Mouse (Mus musculus): ENCODE measurements at regions not wholly inside any gene's neighbourhood (a gene's known extent, or its start where the extent isn't known, plus 50 kb on each side); places are given as distances from the start of the nearest gene placed in this dataset.

DNA sequence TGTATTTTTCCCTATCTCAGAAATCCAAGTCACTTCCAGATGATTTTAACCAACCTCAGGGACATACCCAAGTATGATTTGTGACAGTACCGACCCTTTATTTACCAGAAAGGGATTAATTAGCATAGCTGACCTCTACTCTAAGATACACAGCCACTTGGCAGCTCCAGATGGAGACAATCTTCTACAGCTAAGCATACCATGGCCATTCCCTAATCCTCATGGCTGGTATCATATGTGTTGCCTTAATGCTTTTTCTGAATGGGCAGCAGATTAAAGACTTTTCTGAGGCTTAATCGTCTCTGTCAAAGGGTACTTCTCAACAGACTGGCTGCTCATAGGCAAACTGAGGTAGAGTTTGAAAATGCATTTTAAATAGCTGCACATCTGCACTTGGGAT, 400.8 kb downstream of the Adgrl2 start:
- H3K27ac ChIP-seq (ENCODE audit: low read depth): no peak overlapping the region
- H3K4me2 ChIP-seq (ENCODE audit: low read depth, low read length): no peak overlapping the region
- H3K36me3 ChIP-seq (replicated peaks; ENCODE audit: control insufficient read depth, insufficient read depth, low read length): no peaks in the 10 kb centered on the region
- ATAC-seq (ENCODE audit: insufficient read depth, low read depth): no peak
- no peak for DNase-seq (ENCODE audit: low spot score)
- no peak overlapping the region for H3K4me3 ChIP-seq (ENCODE audit: low read depth, low read length)
- H3K9me3 ChIP-seq (replicated peaks; ENCODE audit: control insufficient read depth, low read length): no peaks in the 10 kb centered on the region
- TF ChIP-seq EP300 (IDR thresholded peaks at IDR 0.05; ENCODE audit: low read depth) (no peak), CTCF (IDR thresholded peaks at IDR 0.05; ENCODE audit: low read depth) (no peak)
- H3K9ac ChIP-seq (replicated peaks; ENCODE audit: low read depth, low read length): no peak overlapping the region
- no peaks in the 10 kb centered on the region for H3K27me3 ChIP-seq (ENCODE audit: control insufficient read depth, insufficient read depth, low read length)
- WGBS: 70% methylated on average over 2 of the region's 2 CpGs
- H3K4me1 ChIP-seq (ENCODE audit: control insufficient read depth, insufficient read depth): no peaks in the 10 kb centered on the region

DNA sequence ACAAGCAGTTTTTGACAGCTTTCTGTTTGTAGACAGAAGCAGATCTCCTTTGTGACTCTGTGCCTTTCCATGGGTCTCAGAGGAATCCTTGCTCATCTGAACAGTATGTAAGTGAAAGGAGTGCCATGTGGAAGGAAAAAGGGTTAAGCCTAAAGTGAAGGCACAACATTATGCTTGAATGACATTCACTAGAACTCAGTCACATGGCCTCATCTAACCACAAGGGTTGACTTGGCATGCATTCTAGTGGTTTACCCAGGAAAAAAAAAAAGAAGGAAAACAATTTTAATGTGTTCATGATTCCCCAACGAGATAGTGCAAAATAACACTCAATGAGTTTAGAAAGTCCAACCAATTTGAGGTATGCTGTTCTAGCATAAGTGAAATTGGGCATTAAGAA, 414.6 kb downstream of the Adgrl2 start:
- WGBS: 63% methylated on average over 1 of the region's 1 CpGs
- Histone ChIP-seq H3K4me1 (ENCODE audit: control insufficient read depth, insufficient read depth) (no peaks in the 10 kb centered on the region), H3K27me3 (ENCODE audit: control insufficient read depth, insufficient read depth, low read length) (no peaks in the 10 kb centered on the region), H3K9me3 (replicated peaks; ENCODE audit: control insufficient read depth, low read length) (no peaks in the 10 kb centered on the region), H3K9ac (replicated peaks; ENCODE audit: low read depth, low read length) (no peak overlapping the region), H3K27ac (ENCODE audit: low read depth) (no peak overlapping the region), H3K4me3 (ENCODE audit: low read depth, low read length) (no peak overlapping the region), H3K4me2 (ENCODE audit: low read depth, low read length) (no peak overlapping the region), H3K36me3 (replicated peaks; ENCODE audit: control insufficient read depth, insufficient read depth, low read length) (no peaks in the 10 kb centered on the region)
- no peak for DNase-seq (ENCODE audit: low spot score)
- no peak for ATAC-seq (ENCODE audit: insufficient read depth, low read depth)
- TF ChIP-seq EP300 (IDR thresholded peaks at IDR 0.05; ENCODE audit: low read depth) (no peak), CTCF (IDR thresholded peaks at IDR 0.05; ENCODE audit: low read depth) (no peak)

DNA sequence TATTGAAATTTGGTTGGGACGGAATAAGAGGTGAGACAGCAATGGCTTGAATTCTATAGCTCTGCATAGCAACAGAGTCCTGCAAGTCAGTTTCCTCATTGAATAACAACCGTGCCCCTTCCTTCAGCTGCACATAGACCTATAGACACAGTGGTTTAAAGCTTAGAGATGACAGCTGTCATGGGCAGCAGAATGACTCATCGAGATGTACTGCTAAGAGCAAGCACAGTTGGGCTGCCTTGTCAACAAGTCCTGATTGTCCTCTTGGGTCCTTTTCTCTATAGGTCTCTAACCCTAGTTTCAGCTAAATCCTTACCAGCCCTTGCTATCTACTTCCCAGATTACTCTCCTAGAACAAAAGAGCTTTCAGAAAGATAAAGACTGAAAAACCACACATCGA, 417.9 kb downstream of the Adgrl2 start:
- TF ChIP-seq EP300 (IDR thresholded peaks at IDR 0.05; ENCODE audit: low read depth) (no peak), CTCF (IDR thresholded peaks at IDR 0.05; ENCODE audit: low read depth) (no peak)
- 58% methylated on average over 4 of the region's 4 CpGs for WGBS

DNA sequence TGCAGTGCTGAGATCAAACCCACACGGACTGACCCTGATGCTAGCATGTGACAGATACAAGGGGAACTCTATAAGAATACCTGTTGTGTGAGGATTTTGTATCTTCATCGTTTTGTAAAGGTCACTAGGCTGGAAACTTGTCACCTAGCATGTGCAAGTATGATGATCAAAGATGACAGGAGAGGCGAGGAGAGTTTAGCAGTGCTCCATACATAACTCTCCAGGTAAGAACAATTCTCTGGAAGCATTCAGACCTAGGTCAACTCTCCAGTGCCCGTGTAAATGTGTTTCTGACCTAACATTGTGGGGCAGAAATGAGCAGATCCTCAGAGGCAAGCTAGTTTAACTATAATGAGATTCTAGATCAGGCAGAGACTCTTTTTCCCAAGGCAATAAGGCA, 425.6 kb downstream of the Adgrl2 start:
- Histone ChIP-seq H3K27ac (ENCODE audit: low read depth) (no peak overlapping the region), H3K36me3 (replicated peaks; ENCODE audit: control insufficient read depth, insufficient read depth, low read length) (no peaks in the 10 kb centered on the region), H3K4me1 (ENCODE audit: control insufficient read depth, insufficient read depth) (no peaks in the 10 kb centered on the region), H3K27me3 (ENCODE audit: control insufficient read depth, insufficient read depth, low read length) (no peaks in the 10 kb centered on the region), H3K4me2 (ENCODE audit: low read depth, low read length) (no peak overlapping the region), H3K9me3 (replicated peaks; ENCODE audit: control insufficient read depth, low read length) (no peaks in the 10 kb centered on the region), H3K4me3 (ENCODE audit: low read depth, low read length) (no peak overlapping the region), H3K9ac (replicated peaks; ENCODE audit: low read depth, low read length) (no peak overlapping the region)
- DNase-seq (ENCODE audit: low spot score) (no peak), ATAC-seq (ENCODE audit: insufficient read depth, low read depth) (no peak)
- WGBS: 70% methylated on average over 4 of the region's 4 CpGs
- TF ChIP-seq EP300 (IDR thresholded peaks at IDR 0.05; ENCODE audit: low read depth): no peak
- no peak for TF ChIP-seq CTCF (IDR thresholded peaks at IDR 0.05; ENCODE audit: low read depth)

More for the DNA sequence above, 417.9 kb downstream of the Adgrl2 start:
- DNase-seq (ENCODE audit: low spot score) (no peak), ATAC-seq (ENCODE audit: insufficient read depth, low read depth) (no peak)
- H3K4me2 ChIP-seq (ENCODE audit: low read depth, low read length): no peak overlapping the region
- no peak overlapping the region for H3K9ac ChIP-seq (replicated peaks; ENCODE audit: low read depth, low read length)
- H3K4me1 ChIP-seq (ENCODE audit: control insufficient read depth, insufficient read depth): no peaks in the 10 kb centered on the region
- H3K9me3 ChIP-seq (replicated peaks; ENCODE audit: control insufficient read depth, low read length): no peaks in the 10 kb centered on the region
- no peaks in the 10 kb centered on the region for H3K27me3 ChIP-seq (ENCODE audit: control insufficient read depth, insufficient read depth, low read length)
- no peaks in the 10 kb centered on the region for H3K36me3 ChIP-seq (replicated peaks; ENCODE audit: control insufficient read depth, insufficient read depth, low read length)
- H3K27ac ChIP-seq (ENCODE audit: low read depth): no peak overlapping the region
- no peak overlapping the region for H3K4me3 ChIP-seq (ENCODE audit: low read depth, low read length)

DNA sequence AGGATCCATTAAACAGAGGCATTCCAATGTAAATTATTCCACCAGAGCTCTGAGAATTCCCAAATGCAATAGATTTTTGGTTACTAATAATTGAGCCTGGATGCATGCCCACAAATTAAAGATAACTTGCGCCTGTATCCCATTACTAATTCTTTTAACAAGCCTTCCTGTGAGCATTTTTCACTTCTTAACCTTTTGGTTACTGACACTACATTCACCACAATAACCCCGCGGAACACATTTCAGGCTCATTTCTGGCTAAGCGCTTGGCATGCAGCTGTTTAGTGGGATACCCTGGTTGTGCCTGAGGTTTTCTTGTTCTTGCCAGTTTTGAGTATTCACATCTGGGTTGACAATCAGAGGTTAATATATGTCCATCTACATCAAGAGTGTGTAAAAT, 429.1 kb downstream of the Adgrl2 start:
- H3K9ac ChIP-seq (replicated peaks; ENCODE audit: low read depth, low read length): no peak overlapping the region
- H3K4me2 ChIP-seq (ENCODE audit: low read depth, low read length): no peak overlapping the region
- no peaks in the 10 kb centered on the region for H3K36me3 ChIP-seq (replicated peaks; ENCODE audit: control insufficient read depth, insufficient read depth, low read length)
- H3K4me3 ChIP-seq (ENCODE audit: low read depth, low read length): no peak overlapping the region
- H3K27me3 ChIP-seq (ENCODE audit: control insufficient read depth, insufficient read depth, low read length): no peaks in the 10 kb centered on the region
- H3K9me3 ChIP-seq (replicated peaks; ENCODE audit: control insufficient read depth, low read length): no peaks in the 10 kb centered on the region
- no peak overlapping the region for H3K27ac ChIP-seq (ENCODE audit: low read depth)
- H3K4me1 ChIP-seq (ENCODE audit: control insufficient read depth, insufficient read depth): no peaks in the 10 kb centered on the region
- 84% methylated on average over 4 of the region's 4 CpGs for WGBS
- DNase-seq (ENCODE audit: low spot score) (no peak), ATAC-seq (ENCODE audit: insufficient read depth, low read depth) (no peak)
- TF ChIP-seq EP300 (IDR thresholded peaks at IDR 0.05; ENCODE audit: low read depth) (no peak), CTCF (IDR thresholded peaks at IDR 0.05; ENCODE audit: low read depth) (no peak)

DNA sequence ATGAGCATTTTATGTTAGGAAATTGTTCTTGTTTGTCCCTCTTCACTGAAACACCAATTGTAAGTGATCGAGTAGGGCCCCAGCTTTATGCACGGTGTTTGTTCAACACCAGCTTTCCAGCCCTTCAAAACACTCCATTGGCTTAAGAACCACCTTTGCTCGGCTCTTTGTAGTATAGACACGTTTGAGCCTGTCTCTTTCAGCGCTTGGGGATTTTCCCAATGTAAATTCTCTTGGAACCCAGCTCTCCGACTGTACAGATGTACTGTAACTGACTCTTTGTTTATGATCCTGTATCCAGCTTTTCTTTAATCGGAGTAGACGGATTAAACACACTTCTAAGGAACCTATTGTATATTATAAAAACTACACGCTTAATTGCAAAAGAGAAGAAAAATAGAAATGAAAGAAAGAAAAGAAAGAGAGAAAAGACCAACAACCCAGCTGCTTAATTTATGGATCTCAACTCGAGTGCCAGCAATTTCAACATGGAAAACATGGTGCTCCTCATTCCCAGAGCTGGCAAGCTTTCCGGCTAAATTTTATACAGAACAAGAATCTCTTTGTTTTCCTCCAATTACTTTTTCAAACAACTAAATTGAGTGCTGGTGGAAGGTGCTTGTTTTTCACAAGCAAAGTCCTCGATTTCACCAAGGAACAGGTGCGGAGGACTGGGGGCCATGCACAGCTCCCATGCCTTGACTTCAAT, 430.4 kb downstream of the Adgrl2 start:
- Histone ChIP-seq H3K36me3 (replicated peaks; ENCODE audit: control insufficient read depth, insufficient read depth, low read length) (no peaks in the 10 kb centered on the region), H3K27me3 (ENCODE audit: control insufficient read depth, insufficient read depth, low read length) (no peaks in the 10 kb centered on the region), H3K27ac (ENCODE audit: low read depth) (no peak overlapping the region), H3K4me3 (ENCODE audit: low read depth, low read length) (no peak overlapping the region), H3K9ac (replicated peaks; ENCODE audit: low read depth, low read length) (no peak overlapping the region), H3K9me3 (replicated peaks; ENCODE audit: control insufficient read depth, low read length) (no peaks in the 10 kb centered on the region), H3K4me2 (ENCODE audit: low read depth, low read length) (no peak overlapping the region), H3K4me1 (ENCODE audit: control insufficient read depth, insufficient read depth) (no peaks in the 10 kb centered on the region)
- WGBS: 86% methylated on average over 13 of the region's 13 CpGs
- DNase-seq (ENCODE audit: low spot score): no peak
- no peak for ATAC-seq (ENCODE audit: insufficient read depth, low read depth)
- no peak for TF ChIP-seq EP300 (IDR thresholded peaks at IDR 0.05; ENCODE audit: low read depth)
- no peak for TF ChIP-seq CTCF (IDR thresholded peaks at IDR 0.05; ENCODE audit: low read depth)

Measured in heart, postnatal 0 days (tissue).